Mouse (Mus musculus) embryonic facial prominence, embryonic 11.5 days (tissue): Measurements from ENCODE around the gene Mettl23. TPM values are rescaled to one million over a fixed set of nuclear protein-coding genes. Genes with fewer than 3 reads are reported as not detected.
A peak's percentile ranks its signal among the peaks of the same experiment; 100 is the strongest.

Experiments
- ATAC-seq: fragments of 200-750 bp; cut with Nextera tagmentation; replicated peaks from 2 replicates; pipeline ENCODE4 v1.8.0; 2017; ENCODE audit warnings: low read depth; ENCODE audit not compliant: insufficient number of reproducible peaks, low FRiP score, low TSS enrichment
- DNase-seq: peaks from one replicate; pipeline ENCODE4 v3.0.0-alpha.2; 2015; ENCODE audit warnings: low spot score
- H3K27ac ChIP-seq: fragments of 300-500 bp; sonication (generic); replicated peaks from 2 replicates; pipeline ENCODE4 v1.5.1; 2014; ENCODE audit warnings: mild to moderate bottlenecking, low read depth, low read length, control low read depth
- H3K27me3 ChIP-seq: fragments of 300-500 bp; sonication (generic); 2 replicates; pipeline ENCODE4 v1.6.1; 2014; ENCODE audit warnings: mild to moderate bottlenecking, low read length, moderate library complexity, mixed read lengths; ENCODE audit not compliant: control insufficient read depth, insufficient read depth
- H3K36me3 ChIP-seq: fragments of 300-500 bp; sonication (generic); replicated peaks from 2 replicates; pipeline ENCODE4 v1.6.1; 2014; ENCODE audit warnings: low read depth, mild to moderate bottlenecking, low read length, moderate library complexity, mixed read lengths; ENCODE audit not compliant: control insufficient read depth, insufficient read depth
- H3K4me1 ChIP-seq: fragments of 300-500 bp; sonication (generic); 2 replicates; pipeline ENCODE4 v1.6.1; 2014; ENCODE audit warnings: low read length, mixed read lengths; ENCODE audit not compliant: control insufficient read depth, insufficient read depth
- H3K4me2 ChIP-seq: fragments of 300-500 bp; sonication (generic); 2 replicates; pipeline ENCODE4 v1.6.1; 2014; ENCODE audit warnings: low read depth, mild to moderate bottlenecking, control low read depth, low read length, moderate library complexity
- H3K4me3 ChIP-seq: fragments of 300-500 bp; sonication (generic); 2 replicates; pipeline ENCODE4 v1.5.1; 2014; ENCODE audit warnings: low read depth, low read length, control low read depth
- H3K9ac ChIP-seq: fragments of 300-500 bp; sonication (generic); replicated peaks from 2 replicates; pipeline ENCODE4 v1.6.1; 2014; ENCODE audit warnings: mild to moderate bottlenecking, control low read depth, low read length
- H3K9me3 ChIP-seq: fragments of 300-500 bp; sonication (generic); replicated peaks from 2 replicates; pipeline ENCODE4 v1.6.1; 2016; ENCODE audit warnings: mild to moderate bottlenecking, low read length, inconsistent platforms, mixed read lengths; ENCODE audit not compliant: control insufficient read depth
- WGBS: fragments of 180-500 bp; shearing (Covaris S2); extraction: QIAGEN DNeasy Blood & Tissue Kit; methylation state at CpG from one replicate; pipeline ENCODE4 v1.1.7; 2014; 5-methylcytosine and 5-hydroxymethylcytosine counted together
- polyA plus RNA-seq: library from polyadenylated mRNA; unstranded; fragments of >200 nt; fragmentation: Nextera tagmentation; extraction: Ambion mirVana; gene quantifications from 2 replicates; pipeline ENCODE4 v1.2.1, GENCODE M21; 2014

The Mettl23 gene
- polyA plus RNA-seq, 1 experiment from 2014 or later: 67.0 TPM

DNA sequence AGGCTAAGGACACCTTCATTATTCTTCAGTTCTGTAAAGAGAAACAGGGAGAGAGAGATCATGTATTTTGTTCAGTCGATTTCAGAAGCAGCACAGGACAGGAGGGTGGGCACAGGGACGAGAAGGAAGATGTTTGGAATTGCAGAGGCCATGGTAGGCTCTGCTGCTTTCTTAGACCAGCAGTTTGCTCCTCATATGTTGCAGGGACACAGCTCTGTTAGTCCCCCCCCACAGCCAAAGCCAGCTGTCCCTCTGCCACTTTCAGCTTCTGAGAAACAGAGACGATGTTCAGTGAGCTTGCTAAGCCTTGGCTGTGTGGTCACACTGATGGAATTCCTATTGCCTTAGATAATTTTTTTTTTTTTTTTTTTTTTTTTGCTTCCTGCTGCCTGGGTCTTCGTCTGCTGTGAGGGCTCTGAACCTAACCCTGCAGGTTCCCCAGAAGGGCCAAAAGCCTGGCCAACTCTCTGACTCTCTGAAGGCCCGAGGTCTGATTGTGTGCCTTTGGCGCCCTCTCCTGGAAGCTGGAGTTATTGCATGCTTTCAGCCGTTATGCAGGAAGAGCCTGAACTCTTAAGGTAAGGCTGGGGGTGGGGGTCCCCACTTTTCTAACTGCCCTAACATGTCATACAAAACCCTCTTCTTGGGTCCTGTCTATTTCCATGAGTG, 35.0 kb upstream of the Mettl23 start:
- WGBS: 25% methylated on average over 7 of the region's 7 CpGs
- ATAC-seq (no peak), DNase-seq (peak; percentile 91)
- H3K4me1 ChIP-seq: peaks cover 8% of the 10 kb centered on the region
- H3K9ac ChIP-seq: no peak overlapping the region
- no peaks in the 10 kb centered on the region for H3K9me3 ChIP-seq
- H3K4me2 ChIP-seq: no peak overlapping the region
- H3K27ac ChIP-seq: no peak overlapping the region
- H3K36me3 ChIP-seq: no peaks in the 10 kb centered on the region
- no peak overlapping the region for H3K4me3 ChIP-seq
- no peaks in the 10 kb centered on the region for H3K27me3 ChIP-seq

DNA sequence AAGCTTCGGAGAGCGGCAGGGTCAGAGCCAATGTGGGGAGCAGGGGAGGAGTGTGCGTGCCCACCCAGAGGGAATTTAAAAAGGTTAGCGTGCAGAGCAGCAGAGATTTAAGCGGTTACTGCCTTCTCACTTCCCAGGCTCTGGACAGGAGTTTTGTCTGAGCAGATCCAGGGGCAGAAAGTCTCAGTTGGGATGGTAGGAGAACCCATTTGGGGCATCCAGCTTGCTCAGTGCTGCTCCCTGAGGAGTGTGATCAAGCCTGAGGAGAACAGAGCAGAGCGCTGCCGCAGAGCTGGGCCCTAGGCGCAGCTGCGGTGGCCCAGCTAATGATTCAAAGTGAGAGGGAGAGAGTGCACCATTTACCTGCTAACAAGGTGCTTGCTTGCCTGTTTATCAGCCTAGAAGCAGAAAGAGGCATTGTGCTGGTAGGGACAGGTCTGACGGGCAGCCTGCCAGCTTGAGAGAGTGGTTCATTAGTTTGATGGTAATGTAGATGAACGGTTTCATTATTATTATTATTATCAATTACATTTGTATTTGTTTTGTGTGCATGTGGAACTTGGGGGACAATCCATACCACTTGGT, 34.2 kb upstream of the Mettl23 start:
- H3K4me2 ChIP-seq: no peak overlapping the region
- H3K9me3 ChIP-seq: no peaks in the 10 kb centered on the region
- H3K36me3 ChIP-seq: no peaks in the 10 kb centered on the region
- no peak for ATAC-seq
- peaks cover 16% of the 10 kb centered on the region for H3K4me1 ChIP-seq
- no peaks in the 10 kb centered on the region for H3K27me3 ChIP-seq
- no peak for DNase-seq
- H3K9ac ChIP-seq: no peak overlapping the region
- no peak overlapping the region for H3K27ac ChIP-seq
- no peak overlapping the region for H3K4me3 ChIP-seq
- 78% methylated on average over 11 of the region's 11 CpGs for WGBS

DNA sequence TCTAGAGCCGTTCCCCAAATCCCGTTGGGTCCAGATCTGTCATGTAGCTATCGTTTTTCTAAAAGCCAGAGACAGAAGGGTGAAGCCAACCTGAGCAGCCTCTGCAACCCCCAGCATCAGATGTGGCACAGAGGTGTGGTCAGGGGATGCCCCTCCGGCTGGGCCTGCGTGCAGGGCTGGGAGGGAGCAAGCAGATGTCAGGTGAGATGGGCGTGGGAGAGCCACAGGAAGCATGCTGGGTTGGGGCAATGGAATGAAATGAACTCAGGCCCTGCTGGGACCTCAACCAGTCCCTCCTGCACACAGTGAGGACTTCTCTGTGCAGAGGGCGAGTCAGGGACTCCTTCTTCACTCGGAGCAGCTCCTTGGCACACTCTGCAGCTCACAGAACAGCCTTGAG, 33.6 kb upstream of the Mettl23 start:
- Histone ChIP-seq H3K9me3 (no peaks in the 10 kb centered on the region), H3K27ac (no peak overlapping the region), H3K9ac (no peak overlapping the region), H3K4me1 (peaks cover 18% of the 10 kb centered on the region), H3K4me3 (no peak overlapping the region), H3K36me3 (no peaks in the 10 kb centered on the region), H3K4me2 (no peak overlapping the region), H3K27me3 (no peaks in the 10 kb centered on the region)
- WGBS: 83% methylated on average over 8 of the region's 8 CpGs
- DNase-seq (no peak), ATAC-seq (no peak)

DNA sequence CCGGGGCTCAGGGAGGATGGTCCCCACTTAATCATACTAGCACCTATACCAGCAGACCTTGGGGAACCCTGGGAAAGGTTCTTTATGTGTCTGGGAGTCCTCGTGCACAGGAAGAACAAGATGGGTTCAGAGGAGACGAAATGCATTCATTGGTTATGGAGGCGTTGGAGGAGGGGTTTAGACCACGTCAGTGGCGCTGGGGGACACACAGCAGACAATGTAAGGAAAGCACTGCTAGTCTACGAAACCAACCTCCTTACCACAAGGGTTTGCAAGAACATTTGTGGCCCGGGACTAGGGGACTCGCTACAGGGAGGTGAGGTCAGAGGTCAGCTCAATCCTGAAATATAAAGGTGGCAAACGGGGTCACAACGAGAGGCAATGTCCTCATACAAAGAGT, 32.5 kb upstream of the Mettl23 start:
- H3K4me3 ChIP-seq: no peak overlapping the region
- ATAC-seq (no peak), DNase-seq (no peak)
- no peaks in the 10 kb centered on the region for H3K36me3 ChIP-seq
- H3K4me1 ChIP-seq: peaks cover 26% of the 10 kb centered on the region
- no peaks in the 10 kb centered on the region for H3K27me3 ChIP-seq
- no peak overlapping the region for H3K9ac ChIP-seq
- H3K9me3 ChIP-seq: no peaks in the 10 kb centered on the region
- H3K4me2 ChIP-seq: no peak overlapping the region
- no peak overlapping the region for H3K27ac ChIP-seq
- 57% methylated on average over 11 of the region's 11 CpGs for WGBS

DNA sequence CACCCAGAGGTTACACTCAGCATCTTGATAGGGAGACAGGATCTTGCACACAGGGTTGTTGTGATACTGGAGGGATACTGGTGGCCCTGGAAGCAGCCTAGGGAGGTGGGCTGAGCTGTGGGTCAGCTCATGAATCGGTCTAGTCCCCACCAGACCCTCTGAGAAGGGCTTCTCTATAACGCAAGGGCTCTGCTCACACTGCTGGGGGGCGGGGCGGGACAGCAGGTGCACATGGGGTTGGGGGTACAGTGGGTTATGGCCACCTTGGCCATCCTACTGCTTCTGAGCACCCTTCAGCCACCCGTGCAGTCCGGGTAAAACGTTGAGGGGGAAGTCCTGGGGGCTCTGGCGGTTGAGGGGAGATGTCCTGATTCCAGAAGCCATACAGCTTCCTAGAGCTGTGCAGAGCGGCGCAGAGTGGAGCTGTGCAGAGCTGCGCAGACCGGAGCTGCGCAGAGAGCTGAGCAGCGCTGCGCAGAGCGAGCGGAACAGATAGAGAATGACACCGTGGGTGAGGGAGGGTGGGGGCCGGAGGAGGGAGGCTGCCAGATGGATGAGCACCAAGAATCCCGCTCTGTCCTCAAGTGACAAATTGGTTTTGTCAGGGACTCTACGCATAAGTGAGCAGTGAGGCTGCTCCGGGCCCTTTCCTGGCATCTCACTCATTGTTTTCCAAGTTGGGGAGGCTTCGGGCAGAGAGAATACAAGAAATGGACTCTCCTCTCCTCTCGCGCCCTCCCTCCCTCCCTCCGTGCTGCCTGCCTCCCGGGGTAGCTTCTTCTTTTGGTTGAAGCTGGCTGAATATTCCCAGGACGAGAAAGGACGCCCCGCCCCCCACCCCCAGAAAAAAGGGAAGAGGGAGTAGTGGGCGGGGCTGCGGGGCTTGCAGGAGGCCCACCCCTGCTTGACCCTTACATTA, 31.8 kb upstream of the Mettl23 start:
- Histone ChIP-seq H3K9ac (peak overlapping the region; percentile 33; the same call in 1 of the 2 replicates), H3K4me2 (peak overlapping the region; percentile 56), H3K36me3 (no peaks in the 10 kb centered on the region), H3K27me3 (no peaks in the 10 kb centered on the region), H3K9me3 (no peaks in the 10 kb centered on the region), H3K27ac (peak overlapping the region; percentile 66), H3K4me3 (peak overlapping the region; percentile 23), H3K4me1 (peaks cover 27% of the 10 kb centered on the region)
- DNase-seq (peak; percentile 76), ATAC-seq (peak; percentile 83)
- 6% methylated on average over 28 of the region's 32 CpGs for WGBS

DNA sequence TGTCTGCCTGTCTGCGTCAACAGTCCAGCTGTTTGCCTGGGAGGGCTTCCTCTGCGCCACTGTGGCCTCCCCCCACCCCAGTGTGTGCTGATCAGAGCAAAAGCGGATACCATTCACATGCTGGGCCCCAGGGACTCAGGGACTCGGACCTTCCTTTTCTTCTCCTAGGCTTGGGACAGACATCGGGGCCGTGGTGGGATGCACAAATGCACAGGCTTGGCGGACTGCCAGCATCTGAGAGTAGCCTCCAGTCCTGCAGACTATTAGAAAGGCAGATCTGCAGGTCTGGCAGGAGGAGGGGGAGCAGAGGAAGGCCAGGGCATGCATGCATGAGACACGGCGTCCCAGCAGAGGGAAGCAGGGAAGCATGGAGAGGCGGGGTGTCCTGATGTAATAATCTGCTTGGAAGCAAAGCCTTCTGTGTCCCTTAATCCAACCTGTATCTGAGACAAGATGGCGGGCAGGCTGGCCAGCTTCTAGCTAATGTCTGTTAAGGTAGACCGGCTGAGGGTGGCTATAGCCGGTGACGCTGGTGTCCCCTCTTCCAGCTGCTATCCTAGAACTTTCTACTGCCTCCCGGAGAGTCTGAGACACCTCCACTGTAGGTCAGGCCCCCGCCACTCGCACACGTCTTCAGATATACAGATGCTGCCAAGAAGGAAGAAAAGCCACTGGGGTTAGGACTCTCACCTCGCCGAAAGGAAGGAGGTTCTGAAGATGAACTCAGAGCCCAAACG, 30.1 kb upstream of the Mettl23 start:
- Histone ChIP-seq H3K9me3 (no peaks in the 10 kb centered on the region), H3K9ac (no peak overlapping the region; the same call in 1 of the 2 replicates)
- ATAC-seq: peak; percentile 27

DNA sequence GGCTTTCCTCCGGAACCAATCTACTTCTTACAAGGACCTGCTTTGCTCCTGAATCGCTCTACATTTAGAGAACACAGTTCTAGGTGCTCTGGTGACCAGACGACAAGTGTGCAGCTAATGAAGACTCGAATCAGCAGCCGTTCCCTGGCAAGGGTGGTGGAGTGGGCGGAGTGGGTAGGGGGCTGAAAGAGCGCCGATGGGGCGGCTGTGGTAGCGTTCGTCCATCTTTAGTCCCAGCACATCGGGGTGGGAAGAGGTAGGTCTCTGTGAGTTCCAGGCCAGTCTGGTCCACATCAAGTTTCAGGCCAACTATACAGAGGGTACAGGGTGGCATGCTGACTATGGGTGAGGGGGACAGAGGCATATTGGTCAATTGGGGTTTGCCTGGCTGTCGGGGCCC, 29.5 kb upstream of the Mettl23 start:
- Histone ChIP-seq H3K4me1 (peaks cover 27% of the 10 kb centered on the region), H3K4me2 (no peak overlapping the region), H3K4me3 (no peak overlapping the region), H3K9ac (no peak overlapping the region; the same call in 1 of the 2 replicates), H3K27me3 (no peaks in the 10 kb centered on the region), H3K36me3 (no peaks in the 10 kb centered on the region), H3K27ac (peak overlapping the region; percentile 87), H3K9me3 (no peaks in the 10 kb centered on the region)
- ATAC-seq: no peak
- DNase-seq: no peak
- 78% methylated on average over 13 of the region's 13 CpGs for WGBS

More for the DNA sequence above, 30.1 kb upstream of the Mettl23 start:
- H3K36me3 ChIP-seq: no peaks in the 10 kb centered on the region
- H3K4me2 ChIP-seq: peak overlapping the region; percentile 6; the same call in 1 of the 2 replicates
- peaks cover 27% of the 10 kb centered on the region for H3K4me1 ChIP-seq
- 45% methylated on average over 21 of the region's 21 CpGs for WGBS
- H3K4me3 ChIP-seq: no peak overlapping the region
- peak; percentile 80 for DNase-seq
- peak overlapping the region; percentile 87 for H3K27ac ChIP-seq
- no peaks in the 10 kb centered on the region for H3K27me3 ChIP-seq
